Mouse (Mus musculus) thymus, adult 18-20 months (tissue): ENCODE measurements around the gene Tmem202.
A peak's percentile ranks its signal among the peaks of the same experiment; 100 is the strongest.

Experiments used
- DNase-seq, 2 experiments: peaks; one replicate each; pipeline ENCODE4 v3.0.0; 2022; ENCODE audit warnings: mixed read lengths in 2 of 2

The Tmem202 gene

DNA sequence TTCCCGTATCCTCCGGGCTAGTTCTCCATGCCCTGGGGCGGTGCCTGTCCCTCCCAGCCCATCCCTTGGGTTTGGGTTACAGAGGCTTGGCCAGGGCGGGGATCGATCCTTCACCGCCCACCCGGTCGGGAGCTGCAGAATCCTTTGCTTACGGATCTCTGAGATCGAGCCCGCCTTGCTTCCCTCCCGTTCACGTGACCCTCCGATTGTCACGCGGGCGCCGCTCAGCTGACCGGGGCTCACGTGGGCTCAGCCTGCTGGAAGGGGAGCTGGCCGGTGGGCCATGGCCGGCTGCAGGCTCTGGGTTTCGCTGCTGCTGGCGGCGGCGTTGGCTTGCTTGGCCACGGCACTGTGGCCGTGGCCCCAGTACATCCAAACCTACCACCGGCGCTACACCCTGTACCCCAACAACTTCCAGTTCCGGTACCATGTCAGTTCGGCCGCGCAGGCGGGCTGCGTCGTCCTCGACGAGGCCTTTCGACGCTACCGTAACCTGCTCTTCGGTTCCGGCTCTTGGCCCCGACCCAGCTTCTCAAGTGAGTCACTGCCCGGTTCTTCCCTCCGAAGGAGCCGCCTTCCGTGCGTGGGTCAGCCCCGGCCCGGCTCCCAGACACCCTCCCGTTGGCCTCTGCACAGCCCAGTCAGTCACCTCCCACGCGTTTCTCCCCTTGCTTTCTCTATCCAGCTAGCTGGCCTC, at the start of gene Tmem202, which contains the start of gene Hexa:
Gene Tmem202, minus strand, starts transcription at position 407 of the 697 bp plus-strand sequence.
Gene Hexa, plus strand, starts transcription at position 100 of the 697 bp plus-strand sequence.
- DNase-seq: peak; percentile 51

GRCm38 (mm10) chr9:59588710-59589671, 49.3 kb upstream of the Tmem202 start:
- DNase-seq: no peak

DNA sequence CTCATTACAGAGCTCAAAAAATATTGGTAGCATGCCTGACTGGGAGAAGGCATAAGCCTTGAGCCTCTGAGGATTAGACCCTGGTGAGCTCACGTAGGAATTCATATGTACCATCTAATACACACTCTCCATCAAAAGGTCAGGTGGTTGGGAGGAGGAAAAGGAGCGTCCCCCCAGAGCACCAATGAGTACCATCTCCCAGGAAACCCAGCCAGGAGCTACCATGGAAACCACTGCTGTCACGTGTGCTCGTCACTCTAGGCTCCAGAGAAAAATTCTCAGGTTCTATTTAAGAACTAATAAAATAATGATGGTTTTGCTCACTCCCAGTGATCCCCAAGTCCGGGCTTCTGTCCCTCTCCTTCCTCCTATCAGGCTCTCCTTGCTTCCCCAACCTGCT, 48.6 kb upstream of the Tmem202 start:
- DNase-seq: no peak

DNA sequence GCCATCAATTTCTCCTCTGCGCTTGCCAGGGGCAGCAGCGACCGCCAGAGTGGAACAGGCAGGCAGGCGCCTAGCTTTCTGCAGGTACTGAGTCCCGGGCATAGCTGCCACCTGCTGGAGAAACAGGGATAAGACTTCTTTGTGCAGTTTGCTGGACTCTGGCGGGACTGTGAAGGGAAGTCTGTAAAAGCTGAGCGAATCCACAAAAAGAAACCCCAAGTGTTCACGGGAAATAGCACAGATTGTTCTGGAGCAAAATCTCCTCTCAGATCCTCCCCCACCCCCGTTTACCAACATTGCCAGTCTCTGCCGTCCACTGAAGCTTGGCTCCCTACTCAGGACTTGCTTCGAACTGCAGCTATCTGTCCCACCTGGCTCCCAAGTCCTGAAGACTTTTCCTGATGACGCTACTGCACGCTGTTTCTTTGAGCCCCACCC, 45.2 kb upstream of the Tmem202 start:
- peak; percentile 27 to 28 for DNase-seq

DNA sequence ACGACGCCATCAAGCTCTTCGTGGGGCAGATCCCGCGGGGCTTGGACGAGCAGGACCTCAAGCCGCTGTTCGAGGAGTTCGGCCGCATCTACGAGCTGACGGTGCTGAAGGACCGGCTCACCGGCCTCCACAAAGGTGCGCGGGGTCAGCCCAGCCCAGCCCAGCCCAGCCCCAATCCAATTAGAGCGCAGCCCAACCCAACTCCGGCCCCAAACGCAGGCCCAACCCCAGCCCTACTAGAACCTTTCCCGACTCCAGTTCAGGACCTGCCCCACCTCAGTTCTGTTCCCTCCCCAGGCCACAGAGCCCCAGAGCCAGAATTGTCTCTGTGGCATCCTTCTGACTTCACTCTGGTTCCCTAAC, 38.8 kb upstream of the Tmem202 start:
- DNase-seq: no peak

- peak; percentile 85 to 88 for DNase-seq
Observed at GRCm38 (mm10) chr9:59577844-59578504, 38.3 kb upstream of the Tmem202 start, which contains the start of gene Celf6. Celf6 (plus strand) TSS chr9:59577917.

- no peak for DNase-seq
Observed at GRCm38 (mm10) chr9:59577401-59577800, 37.8 kb upstream of the Tmem202 start.

GRCm38 (mm10) chr9:59571852-59572251, 32.2 kb upstream of the Tmem202 start:
- DNase-seq: no peak

DNA sequence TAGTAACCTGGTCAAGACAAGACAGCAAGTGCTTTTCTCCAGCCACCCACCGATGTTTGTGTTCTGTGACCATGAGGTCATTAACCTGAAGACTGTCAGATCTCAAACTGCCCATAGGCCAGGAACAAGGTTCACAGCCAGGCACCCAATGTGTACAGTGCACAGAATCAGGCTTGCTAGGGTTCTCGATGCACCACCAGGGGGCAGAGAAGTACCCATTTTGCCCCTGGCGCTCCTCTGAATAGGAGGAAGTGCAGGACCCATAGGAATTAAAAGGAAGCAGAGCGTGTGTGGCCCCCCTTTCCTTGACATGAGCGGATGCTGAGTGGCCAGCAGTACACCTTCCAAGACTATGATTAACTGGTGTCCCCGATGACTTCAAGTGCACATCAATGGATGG, 27.5 kb upstream of the Tmem202 start:
- DNase-seq: peak; percentile 17 to 18

DNA sequence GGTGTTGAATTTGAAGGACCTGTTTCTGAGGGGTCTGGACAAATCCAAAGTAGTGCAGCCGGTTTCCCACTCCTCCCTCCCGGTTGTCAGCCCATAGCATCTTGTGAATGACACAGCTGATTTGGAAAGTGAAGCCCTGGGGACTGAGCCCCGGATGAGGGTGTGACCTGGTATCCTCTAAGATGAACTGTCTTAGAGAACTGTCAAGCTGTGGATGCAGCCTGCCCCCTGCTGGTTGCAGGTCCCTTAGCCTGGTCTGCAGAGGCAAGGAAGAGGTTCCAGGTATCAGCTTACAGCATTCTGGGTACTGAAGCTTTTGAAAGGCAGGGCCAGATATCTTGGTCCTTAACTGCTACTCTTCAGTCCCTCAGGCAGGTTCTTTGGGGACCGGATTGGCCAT, 26.0 kb upstream of the Tmem202 start:
- DNase-seq: peak; percentile 56 to 57

GRCm38 (mm10) chr9:59553719-59554118, 14.1 kb upstream of the Tmem202 start:
- no peak for DNase-seq

- DNase-seq: no peak
Observed at GRCm38 (mm10) chr9:59552610-59553009, 13.0 kb upstream of the Tmem202 start.

DNA sequence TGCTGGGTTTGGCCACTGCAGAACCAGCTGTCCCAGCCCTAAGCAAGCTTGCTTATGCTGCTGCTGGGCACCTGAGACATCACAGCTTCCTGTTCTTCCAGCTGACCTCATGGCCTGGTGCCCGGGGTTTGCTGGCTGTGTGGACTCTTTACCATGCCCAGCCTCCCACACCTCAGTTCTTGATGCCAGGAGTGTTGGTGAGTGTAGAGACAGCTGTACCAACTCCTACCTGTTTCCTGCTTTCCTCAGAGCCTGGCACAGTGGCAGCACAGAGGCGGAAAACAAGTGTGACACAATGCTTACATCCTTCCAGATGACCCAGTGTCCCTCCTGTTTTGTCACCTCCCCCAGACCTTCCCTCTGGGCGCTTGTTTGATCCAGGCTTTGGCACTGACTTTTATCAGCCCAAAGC, 12.0 kb upstream of the Tmem202 start:
- no peak for DNase-seq

- no peak for DNase-seq
Observed at GRCm38 (mm10) chr9:59551017-59551416, 11.4 kb upstream of the Tmem202 start.

GRCm38 (mm10) chr9:59550077-59550476, 10.4 kb upstream of the Tmem202 start:
- DNase-seq: no peak

GRCm38 (mm10) chr9:59548961-59549487, 9.4 kb upstream of the Tmem202 start:
- DNase-seq: no peak

GRCm38 (mm10) chr9:59547869-59548268, 8.2 kb upstream of the Tmem202 start:
- no peak for DNase-seq

GRCm38 (mm10) chr9:59544739-59545138, 5.1 kb upstream of the Tmem202 start:
- DNase-seq: no peak

- no peak for DNase-seq
Observed at GRCm38 (mm10) chr9:59542766-59543324, 3.2 kb upstream of the Tmem202 start.

DNA sequence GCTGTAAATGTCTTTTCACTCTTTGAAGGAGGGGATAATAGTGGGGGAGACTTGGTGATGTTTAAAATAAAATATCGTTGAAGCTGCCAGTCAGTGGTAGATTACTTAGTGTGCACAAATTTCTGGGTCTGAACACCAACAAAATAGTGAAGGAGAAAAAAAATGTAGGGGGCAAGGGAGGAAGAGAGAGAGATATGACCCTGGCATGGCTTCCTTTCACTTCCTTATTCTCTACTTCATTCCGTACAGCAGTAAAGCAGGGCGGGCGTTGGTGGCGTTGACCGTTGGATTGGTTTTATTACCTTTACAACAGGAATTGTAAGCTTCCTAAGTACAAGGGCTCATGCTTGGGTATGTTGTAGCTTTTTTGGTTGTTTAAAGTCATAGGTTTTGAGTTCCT, 2.0 kb upstream of the Tmem202 start:
- no peak for DNase-seq

- DNase-seq: no peak
Observed at GRCm38 (mm10) chr9:59537651-59538050, 2.0 kb downstream of the Tmem202 start.

- DNase-seq: no peak
Observed at GRCm38 (mm10) chr9:59533889-59534288, 5.8 kb downstream of the Tmem202 start.

DNA sequence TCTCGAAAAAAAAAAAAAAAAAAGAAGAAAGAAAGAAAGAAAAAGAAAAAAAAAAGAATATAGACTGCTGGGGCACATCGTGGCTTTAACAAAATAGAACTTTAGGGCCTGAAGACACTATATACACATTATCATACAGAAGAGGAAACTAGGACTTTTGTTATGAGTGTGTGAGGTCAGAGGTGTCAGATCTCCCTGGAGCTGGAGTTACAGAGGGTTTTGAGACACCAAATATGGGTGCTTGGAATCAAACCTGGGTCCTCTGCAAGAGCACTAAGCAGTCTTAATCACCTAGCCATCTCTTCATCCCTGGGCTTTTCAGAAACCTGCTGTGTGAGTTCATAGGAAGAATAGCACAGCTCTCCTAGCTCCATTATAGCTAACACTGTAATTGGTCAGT, 6.2 kb downstream of the Tmem202 start:
- DNase-seq: no peak
